Mouse (Mus musculus): ENCODE results near the gene Pex11a.

Pex11a gene

DNA sequence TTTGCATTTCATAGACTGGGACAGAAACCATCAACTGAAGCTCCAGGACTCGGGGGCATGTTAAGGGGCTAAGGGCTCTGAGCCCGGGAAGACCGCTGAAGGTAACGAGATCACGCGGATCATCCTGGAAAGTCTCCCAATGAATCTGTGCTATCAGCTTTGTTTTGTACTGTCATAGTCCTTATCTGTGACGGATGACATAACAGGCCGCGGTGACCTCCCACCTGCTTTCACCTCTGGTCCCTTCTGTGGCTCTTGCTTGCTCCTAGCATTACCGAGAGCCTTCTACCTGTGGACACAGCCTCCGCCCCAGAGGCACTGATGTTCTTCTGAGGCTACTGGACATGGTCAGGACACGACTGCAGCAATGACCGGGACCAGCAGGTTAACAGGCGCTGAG, 6.4 kb downstream of the Pex11a start:
- no peak for DNase-seq

GRCm38 (mm10) chr7:79734563-79734962, 8.4 kb downstream of the Pex11a start:
- no peak for DNase-seq

GRCm38 (mm10) chr7:79732622-79733021, 10.3 kb downstream of the Pex11a start, which contains the start of gene Plin1:
Gene Plin1, minus strand, starts transcription at chr7:79732903.
- DNase-seq: no peak

DNA sequence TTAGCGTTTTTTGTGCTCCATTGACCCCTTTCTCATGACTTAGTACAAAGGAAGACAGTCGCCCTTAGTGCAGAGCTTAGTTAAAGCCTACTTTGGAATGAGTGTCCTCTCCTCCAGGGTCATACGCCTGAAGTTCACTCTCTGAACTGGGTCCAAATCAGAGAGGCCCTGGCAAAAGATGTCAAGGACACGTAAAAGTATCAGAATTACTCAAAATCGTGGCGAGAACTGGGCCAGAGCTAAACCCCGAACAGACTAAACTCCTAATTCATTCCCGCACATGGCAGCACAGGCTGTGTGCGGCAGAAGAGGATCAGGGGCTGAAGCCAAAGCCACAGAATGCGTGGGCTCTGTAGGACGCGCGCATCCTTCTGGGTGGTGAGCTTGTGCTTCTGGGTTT, 11.5 kb downstream of the Pex11a start:
- no peak for DNase-seq

DNA sequence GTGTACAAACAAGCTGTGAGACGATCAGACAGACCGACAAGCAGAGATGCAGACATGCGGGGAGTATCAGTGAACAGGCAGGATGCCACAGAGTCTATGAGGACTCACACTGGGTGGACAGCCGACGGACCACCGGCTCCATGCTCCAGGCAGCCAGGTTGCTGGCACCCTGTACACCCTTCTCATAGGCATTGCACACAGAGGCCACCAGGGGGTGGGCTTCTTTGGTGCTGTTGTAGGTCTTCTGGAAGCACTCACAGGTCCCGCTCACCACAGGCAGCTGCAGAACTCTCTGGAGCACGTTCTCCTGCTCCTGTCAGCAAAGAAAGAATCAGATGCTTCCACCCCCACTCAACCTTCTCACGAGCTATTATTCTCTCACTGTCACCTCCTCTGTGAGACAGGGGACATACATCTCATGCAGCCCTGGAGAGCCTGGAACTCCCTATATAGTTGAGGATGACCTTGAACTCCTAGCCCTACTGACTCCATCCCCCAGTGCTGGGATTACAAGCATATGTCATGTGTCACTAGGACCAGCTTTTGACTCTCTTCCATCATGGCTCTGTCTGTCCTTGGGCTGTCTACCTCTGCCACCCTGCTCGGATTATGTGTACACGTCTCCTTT, 13.1 kb downstream of the Pex11a start:
- peak; percentile 20 for DNase-seq

- DNase-seq: peak; percentile 84
Measured at GRCm38 (mm10) chr7:79729169-79729568, 13.8 kb downstream of the Pex11a start.

- DNase-seq: peak; percentile 75
Measured at GRCm38 (mm10) chr7:79728219-79728618, 14.7 kb downstream of the Pex11a start.

- peak; percentile 78 for DNase-seq
Measured at GRCm38 (mm10) chr7:79727091-79727490, 15.8 kb downstream of the Pex11a start.

GRCm38 (mm10) chr7:79721386-79721977, 21.4 kb downstream of the Pex11a start:
- DNase-seq: peak; percentile 80

DNA sequence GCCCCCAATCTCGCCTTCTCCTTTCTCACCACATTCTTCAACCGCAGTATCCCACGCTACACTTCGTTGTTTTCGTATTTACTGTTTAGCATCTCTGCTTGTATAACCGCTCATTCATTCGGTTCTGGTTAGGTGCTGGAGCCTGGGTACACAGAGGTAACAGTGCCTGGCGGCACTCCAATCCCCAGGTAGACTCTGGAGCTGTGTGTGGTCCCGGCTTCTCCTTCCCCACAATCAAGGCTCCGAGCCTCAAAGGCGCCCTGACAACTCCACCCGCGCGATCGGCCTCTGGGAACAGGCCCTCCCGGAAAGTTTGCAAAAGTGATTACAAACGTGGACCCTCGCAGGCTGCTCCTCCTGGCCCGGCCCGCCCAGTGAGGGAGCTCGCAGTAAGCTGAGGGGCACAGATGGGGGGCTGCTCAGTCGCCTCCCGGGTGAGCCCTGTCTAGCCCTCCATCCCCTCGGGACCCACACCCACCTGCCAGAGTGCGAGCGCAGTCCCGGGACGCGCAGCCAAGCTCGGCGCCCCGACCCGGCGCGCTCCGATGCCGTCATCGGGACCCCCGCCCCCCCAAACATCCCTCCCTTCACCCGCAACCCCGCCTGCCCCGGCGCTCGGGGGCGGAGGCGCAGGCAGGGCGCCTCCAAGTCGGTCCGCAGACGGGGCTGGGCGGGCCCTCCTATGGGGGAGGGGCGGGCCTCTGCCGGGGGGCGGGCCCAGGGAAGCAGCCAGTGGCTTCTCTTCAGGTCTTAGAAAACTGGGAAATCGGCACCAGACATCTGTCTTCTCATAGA, 27.5 kb downstream of the Pex11a start, which contains the start of gene Kif7:
Gene Kif7 (minus strand): TSS at position 534 of the 795 bp plus-strand sequence.
- DNase-seq: peak; percentile 95

GRCm38 (mm10) chr7:79710831-79711230, 32.1 kb downstream of the Pex11a start:
- DNase-seq: no peak

DNA sequence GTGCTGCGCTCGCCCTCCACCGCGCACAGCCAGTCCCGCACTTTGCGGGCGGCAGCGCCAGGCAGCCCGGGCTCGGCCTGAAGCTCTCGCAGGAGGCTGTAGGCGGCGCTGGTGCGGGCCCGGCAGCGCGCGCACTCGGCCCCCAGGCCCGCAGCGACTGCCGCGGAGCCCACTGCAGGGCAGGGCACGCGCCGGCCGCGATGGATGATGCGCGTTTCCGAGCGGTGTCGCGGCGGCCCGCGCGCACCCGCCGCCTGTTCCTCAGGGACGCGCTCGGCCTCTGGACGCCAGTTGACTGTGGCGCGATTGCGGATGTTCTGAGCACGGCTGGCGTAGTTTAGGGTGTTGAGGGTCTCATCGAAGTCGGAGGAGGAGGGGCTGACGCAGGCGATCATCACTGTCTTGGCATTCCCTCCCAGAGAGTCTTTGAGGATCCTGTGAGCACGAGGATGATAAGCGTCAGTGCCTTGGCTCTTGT, 32.8 kb downstream of the Pex11a start:
- DNase-seq: peak; percentile 91

DNA sequence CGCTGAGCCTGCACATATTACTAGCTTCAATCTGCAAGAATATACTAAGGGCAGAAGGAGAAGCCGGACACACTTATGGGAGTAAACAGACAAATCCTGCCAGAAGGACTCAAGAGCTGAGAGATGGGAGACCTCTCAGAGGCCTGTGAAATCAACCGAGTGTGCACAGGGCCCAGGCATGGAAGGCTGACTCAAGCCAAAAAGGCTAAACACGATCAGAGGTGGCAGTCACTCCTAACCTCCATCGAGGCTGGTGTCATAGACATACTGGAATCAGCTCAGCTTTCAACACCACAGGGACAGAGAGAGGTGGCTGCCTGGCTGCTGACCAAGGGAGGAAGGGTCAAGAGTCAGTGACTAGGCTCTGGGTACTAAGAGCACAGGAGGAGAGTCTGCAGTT, 37.7 kb downstream of the Pex11a start:
- DNase-seq: no peak

DNA sequence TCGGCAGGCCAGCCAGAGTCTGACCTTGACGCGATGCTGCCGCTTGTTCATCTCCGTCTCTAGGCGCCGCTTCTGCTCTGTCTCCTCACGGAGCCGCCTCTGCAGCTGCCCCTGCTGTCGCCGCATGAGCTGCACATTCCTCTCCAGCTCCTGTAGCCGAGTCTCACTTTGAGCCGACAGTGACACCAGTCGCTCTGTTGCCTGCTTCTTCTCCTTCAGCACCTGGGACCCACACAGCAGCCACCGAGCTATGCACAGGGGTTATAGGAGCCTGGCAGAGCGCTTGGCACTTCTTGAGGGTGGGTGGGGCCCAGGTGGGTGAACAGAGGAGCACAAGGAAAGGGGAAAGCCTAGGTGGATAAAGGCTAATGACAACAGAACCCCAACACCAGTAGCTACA, 40.2 kb downstream of the Pex11a start:
- DNase-seq: no peak

DNA sequence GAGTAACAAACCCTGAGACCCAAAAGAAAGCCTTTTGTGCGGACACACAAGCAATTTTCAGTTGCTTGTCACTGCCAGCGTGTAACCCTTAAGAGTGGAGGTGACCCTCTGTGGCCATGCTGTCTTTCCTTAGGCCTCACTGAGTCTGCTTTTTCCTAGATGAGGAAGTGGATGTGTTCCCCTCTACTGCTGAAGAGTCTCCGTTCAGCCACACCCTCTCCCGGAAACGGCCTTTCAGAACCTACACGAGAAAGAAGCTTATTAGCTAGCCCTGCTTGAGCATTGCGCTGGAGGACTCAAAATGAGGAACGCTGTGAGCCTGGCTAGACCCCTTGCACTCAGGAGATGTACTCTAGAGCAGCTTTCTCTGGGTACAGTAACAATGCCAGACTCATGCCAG, 46.4 kb downstream of the Pex11a start:
- no peak for DNase-seq

Measured in embryo, embryonic 11 days (tissue).